Mouse (Mus musculus) myocyte (in vitro differentiated cells): ENCODE data around the gene Gas7. TPM values are rescaled to one million over a fixed set of nuclear protein-coding genes. Genes with fewer than 3 reads are reported as not detected.

Experiments
- H3K27me3 ChIP-seq: one replicate; pipeline ENCODE4 v1.6.1; 2011; ENCODE audit not compliant: control insufficient read depth, insufficient read depth, insufficient read length
- H3K36me3 ChIP-seq: one replicate; pipeline ENCODE4 v1.6.1; 2011; ENCODE audit not compliant: control insufficient read depth, insufficient read depth
- H3K4me2 ChIP-seq: one replicate; pipeline ENCODE4 v1.6.1; 2011; ENCODE audit warnings: low read depth, control low read depth
- H3K4me3 ChIP-seq: one replicate; pipeline ENCODE4 v1.5.1; 2011; ENCODE audit warnings: mild to moderate bottlenecking, control low read depth, moderate library complexity
- H3K79me2 ChIP-seq: one replicate; pipeline ENCODE4 v1.6.1; 2011; ENCODE audit not compliant: control insufficient read depth, insufficient read depth
- H3ac ChIP-seq: one replicate; pipeline ENCODE4 v1.6.1; 2011; ENCODE audit not compliant: control insufficient read depth, insufficient read length
- CEBPB ChIP-seq: IDR thresholded peaks from 2 replicates; pipeline ENCODE4 v1.6.1; 2011; ENCODE audit warnings: mild to moderate bottlenecking, moderate library complexity; ENCODE audit not compliant: poor library complexity, insufficient read depth, severe bottlenecking
- E2F4 ChIP-seq: IDR thresholded peaks from one replicate; pipeline ENCODE4 v1.6.1; 2011; ENCODE audit warnings: mild to moderate bottlenecking, control low read depth, moderate library complexity; ENCODE audit not compliant: insufficient read depth
- MAX ChIP-seq: IDR thresholded peaks from one replicate; pipeline ENCODE4 v1.6.1; 2011; ENCODE audit warnings: low read depth, mild to moderate bottlenecking, control low read depth
- MYOD1 ChIP-seq, 3 experiments: IDR thresholded peaks; one replicate each; pipeline ENCODE4 v1.6.1; 2011; ENCODE audit warnings: control low read depth in 2 of 3, low read depth in 2 of 3, mild to moderate bottlenecking in 2 of 3, moderate library complexity in 1 of 3; ENCODE audit not compliant: insufficient read length in 2 of 3, control insufficient read depth in 1 of 3
- MYOG ChIP-seq, 3 experiments: IDR thresholded peaks; one replicate each; pipeline ENCODE4 v1.6.1; 2011; ENCODE audit warnings: control low read depth in 2 of 3, low read depth in 2 of 3, mild to moderate bottlenecking in 2 of 3; ENCODE audit not compliant: insufficient read length in 2 of 3, control insufficient read depth in 1 of 3, insufficient read depth in 1 of 3
- POLR2A ChIP-seq: IDR thresholded peaks from one replicate; pipeline ENCODE4 v1.6.1; 2011; ENCODE audit warnings: low read depth, mild to moderate bottlenecking, control low read depth, moderate library complexity; ENCODE audit not compliant: insufficient read length
- POLR2AphosphoS2 ChIP-seq: IDR thresholded peaks from one replicate; pipeline ENCODE4 v1.6.1; 2011; ENCODE audit warnings: low read depth, control low read depth; ENCODE audit not compliant: insufficient read length
- REST ChIP-seq: IDR thresholded peaks from one replicate; pipeline ENCODE4 v1.6.1; 2011; ENCODE audit warnings: mild to moderate bottlenecking, control low read depth, moderate library complexity; ENCODE audit not compliant: insufficient read depth, insufficient read length
- SRF ChIP-seq: IDR thresholded peaks from one replicate; pipeline ENCODE4 v1.6.1; 2011; ENCODE audit warnings: low read depth; ENCODE audit not compliant: control insufficient read depth, insufficient read length
- TCF12 ChIP-seq: IDR thresholded peaks from one replicate; pipeline ENCODE4 v1.6.1; 2011; ENCODE audit warnings: mild to moderate bottlenecking, control low read depth; ENCODE audit not compliant: poor library complexity, insufficient read depth, severe bottlenecking
- TCF3 ChIP-seq: IDR thresholded peaks from one replicate; pipeline ENCODE4 v1.6.1; 2011; ENCODE audit warnings: low read depth, control low read depth; ENCODE audit not compliant: insufficient read length
- USF1 ChIP-seq: IDR thresholded peaks from one replicate; pipeline ENCODE4 v1.6.1; 2011; ENCODE audit warnings: low read depth, mild to moderate bottlenecking, control low read depth, moderate library complexity
- polyA plus RNA-seq: library from polyadenylated mRNA; unstranded; fragments of >200 nt; fragmentation: generic; extraction: Trizol; gene quantifications from one replicate; pipeline ENCODE4 v1.2.1, GENCODE M21; 2012; ENCODE audit warnings: missing spikeins

The Gas7 gene
- polyA plus RNA-seq, 1 experiment = 0.02 TPM

DNA sequence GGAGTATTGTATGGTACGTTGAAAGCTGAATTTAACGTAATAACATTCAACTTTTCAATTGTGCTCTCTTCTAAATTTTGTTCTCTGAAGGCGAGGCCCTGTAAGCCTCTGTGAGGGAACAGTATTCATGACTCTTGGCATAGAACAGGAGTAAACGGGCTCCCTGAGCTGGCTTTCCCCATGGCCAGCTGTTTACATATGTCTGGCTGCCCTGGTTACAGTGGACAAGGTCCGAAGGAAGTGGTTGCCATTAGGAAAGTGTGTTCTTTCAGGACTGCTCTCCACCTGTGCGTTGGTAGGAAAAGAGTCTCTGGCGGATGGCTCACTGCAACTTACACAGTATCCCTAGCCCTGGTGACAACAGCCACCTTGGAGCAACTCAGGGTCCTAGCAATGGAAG lies 171.9 kb downstream of the Gas7 start:
- H3ac ChIP-seq = no peak overlapping the region

GRCm38 (mm10) chr11:67628522-67628921 lies 173.3 kb downstream of the Gas7 start:
- Histone ChIP-seq H3K36me3 (no peaks in the 10 kb centered on the region), H3K27me3 (no peaks in the 10 kb centered on the region)
- no peak for TF ChIP-seq MYOG (IDR thresholded peaks at IDR 0.05; ENCODE audit: control insufficient read depth in 1 of 3, insufficient read depth in 1 of 3, insufficient read length in 2 of 3, low read depth in 2 of 3)
- TF ChIP-seq MYOD1 (IDR thresholded peaks at IDR 0.05; ENCODE audit: control insufficient read depth in 1 of 3, insufficient read length in 2 of 3, low read depth in 2 of 3) = no peak
- TF ChIP-seq POLR2A = no peak
- TF ChIP-seq SRF = no peak
- no peak for TF ChIP-seq TCF12
- TF ChIP-seq REST = no peak
- no peak for TF ChIP-seq CEBPB
- no peak for TF ChIP-seq POLR2AphosphoS2
- no peak for TF ChIP-seq MAX
- TF ChIP-seq TCF3 = no peak
- no peak for TF ChIP-seq USF1

More for the DNA sequence above, 171.9 kb downstream of the Gas7 start:
- no peak for TF ChIP-seq CEBPB
- no peak for TF ChIP-seq TCF12
- no peak for TF ChIP-seq TCF3
- no peak for TF ChIP-seq MYOG (IDR thresholded peaks at IDR 0.05; ENCODE audit: control insufficient read depth in 1 of 3, insufficient read depth in 1 of 3, insufficient read length in 2 of 3, low read depth in 2 of 3)
- no peak for TF ChIP-seq USF1
- TF ChIP-seq E2F4 = no peak
- Histone ChIP-seq H3K36me3 (no peaks in the 10 kb centered on the region), H3K4me2 (no peak overlapping the region), H3K79me2 (no peaks in the 10 kb centered on the region), H3K27me3 (no peaks in the 10 kb centered on the region), H3K4me3 (no peak overlapping the region)

GRCm38 (mm10) chr11:67632906-67633305 lies 177.7 kb downstream of the Gas7 start:
- H3K79me2 ChIP-seq = no peaks in the 10 kb centered on the region
- no peak overlapping the region for H3K4me2 ChIP-seq
- no peak overlapping the region for H3ac ChIP-seq
- no peaks in the 10 kb centered on the region for H3K36me3 ChIP-seq
- no peak overlapping the region for H3K4me3 ChIP-seq
- TF ChIP-seq USF1 (no peak), SRF (no peak), REST (no peak), TCF3 (no peak), POLR2AphosphoS2 (no peak), CEBPB (no peak)
- H3K27me3 ChIP-seq = no peaks in the 10 kb centered on the region

More at GRCm38 (mm10) chr11:67628522-67628921, 173.3 kb downstream of the Gas7 start:
- no peak overlapping the region for H3K4me3 ChIP-seq
- no peak overlapping the region for H3ac ChIP-seq
- no peak overlapping the region for H3K4me2 ChIP-seq
- H3K79me2 ChIP-seq = no peaks in the 10 kb centered on the region

GRCm38 (mm10) chr11:67633620-67634229 lies 178.5 kb downstream of the Gas7 start:
- Histone ChIP-seq H3ac (no peak overlapping the region), H3K36me3 (no peaks in the 10 kb centered on the region), H3K4me3 (no peak overlapping the region), H3K79me2 (no peaks in the 10 kb centered on the region), H3K4me2 (no peak overlapping the region), H3K27me3 (no peaks in the 10 kb centered on the region)
- no peak for TF ChIP-seq MYOG (IDR thresholded peaks at IDR 0.05; ENCODE audit: control insufficient read depth in 1 of 3, insufficient read depth in 1 of 3, insufficient read length in 2 of 3, low read depth in 2 of 3)
- no peak for TF ChIP-seq TCF3
- no peak for TF ChIP-seq MAX
- no peak for TF ChIP-seq CEBPB
- TF ChIP-seq SRF = no peak
- TF ChIP-seq POLR2AphosphoS2 = no peak
- TF ChIP-seq E2F4 = no peak
- no peak for TF ChIP-seq MYOD1 (IDR thresholded peaks at IDR 0.05; ENCODE audit: control insufficient read depth in 1 of 3, insufficient read length in 2 of 3, low read depth in 2 of 3)
- TF ChIP-seq USF1 = no peak
- no peak for TF ChIP-seq REST
- no peak for TF ChIP-seq POLR2A
- no peak for TF ChIP-seq TCF12

GRCm38 (mm10) chr11:67636201-67636600 lies 181.0 kb downstream of the Gas7 start:
- no peak for TF ChIP-seq POLR2AphosphoS2
- TF ChIP-seq MAX = no peak
- no peak for TF ChIP-seq USF1
- TF ChIP-seq TCF12 = no peak
- TF ChIP-seq SRF = no peak
- TF ChIP-seq MYOD1 (IDR thresholded peaks at IDR 0.05; ENCODE audit: control insufficient read depth in 1 of 3, insufficient read length in 2 of 3, low read depth in 2 of 3) = no peak
- no peaks in the 10 kb centered on the region for H3K79me2 ChIP-seq
- H3K4me2 ChIP-seq = no peak overlapping the region
- no peak overlapping the region for H3K4me3 ChIP-seq
- no peak overlapping the region for H3ac ChIP-seq
- H3K27me3 ChIP-seq = no peaks in the 10 kb centered on the region
- H3K36me3 ChIP-seq = no peaks in the 10 kb centered on the region
